Mouse (Mus musculus) urinary bladder, postnatal 25 days (tissue): Measurements from ENCODE around the gene Csf2.

ENCODE experiments used
- DNase-seq: peaks from one replicate; pipeline ENCODE4 v3.0.0; 2022; ENCODE audit warnings: low spot score

Csf2 gene

DNA sequence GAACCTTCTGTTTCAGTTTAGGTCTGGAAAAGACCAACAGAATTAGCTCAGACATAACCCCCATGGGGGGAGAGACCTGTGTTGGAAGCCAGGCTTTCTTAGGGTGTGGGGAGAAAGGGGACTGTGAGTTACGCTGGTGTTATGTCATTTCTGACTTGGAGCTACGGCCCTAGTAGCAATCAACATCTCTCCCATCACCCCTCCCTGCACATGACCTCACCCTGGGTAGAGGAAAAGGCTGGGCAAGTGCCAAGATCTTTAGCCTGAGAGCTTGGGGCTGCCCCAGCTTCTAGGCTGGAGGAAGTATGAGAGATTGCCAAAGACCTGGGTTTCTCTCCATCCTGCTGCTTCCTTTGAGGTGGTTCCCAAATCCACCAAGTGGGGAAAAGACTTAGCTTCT, 12.5 kb downstream of the Csf2 start:
- no peak for DNase-seq

DNA sequence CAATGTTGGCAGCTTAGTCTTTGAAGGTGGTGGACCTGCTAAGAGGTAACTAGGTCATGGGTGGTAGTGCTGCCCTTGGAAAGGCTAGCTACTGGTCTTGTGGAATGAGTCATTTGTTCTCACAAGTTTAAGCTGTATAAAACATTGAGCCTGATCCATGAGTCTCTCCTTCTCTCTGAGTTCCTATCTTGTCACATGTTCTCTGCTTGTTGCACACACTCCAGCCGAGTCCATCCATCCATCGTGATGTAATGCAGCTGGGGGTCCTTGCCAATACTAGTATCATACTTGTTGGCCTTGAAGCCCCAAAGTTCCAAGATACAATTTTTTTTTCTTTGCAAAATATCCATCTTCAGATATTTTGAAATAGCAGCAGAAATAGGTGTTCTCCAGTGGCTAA, 22.0 kb downstream of the Csf2 start:
- no peak for DNase-seq

GRCm38 (mm10) chr11:54224475-54224986, 24.9 kb downstream of the Csf2 start:
- DNase-seq, result no peak

DNA sequence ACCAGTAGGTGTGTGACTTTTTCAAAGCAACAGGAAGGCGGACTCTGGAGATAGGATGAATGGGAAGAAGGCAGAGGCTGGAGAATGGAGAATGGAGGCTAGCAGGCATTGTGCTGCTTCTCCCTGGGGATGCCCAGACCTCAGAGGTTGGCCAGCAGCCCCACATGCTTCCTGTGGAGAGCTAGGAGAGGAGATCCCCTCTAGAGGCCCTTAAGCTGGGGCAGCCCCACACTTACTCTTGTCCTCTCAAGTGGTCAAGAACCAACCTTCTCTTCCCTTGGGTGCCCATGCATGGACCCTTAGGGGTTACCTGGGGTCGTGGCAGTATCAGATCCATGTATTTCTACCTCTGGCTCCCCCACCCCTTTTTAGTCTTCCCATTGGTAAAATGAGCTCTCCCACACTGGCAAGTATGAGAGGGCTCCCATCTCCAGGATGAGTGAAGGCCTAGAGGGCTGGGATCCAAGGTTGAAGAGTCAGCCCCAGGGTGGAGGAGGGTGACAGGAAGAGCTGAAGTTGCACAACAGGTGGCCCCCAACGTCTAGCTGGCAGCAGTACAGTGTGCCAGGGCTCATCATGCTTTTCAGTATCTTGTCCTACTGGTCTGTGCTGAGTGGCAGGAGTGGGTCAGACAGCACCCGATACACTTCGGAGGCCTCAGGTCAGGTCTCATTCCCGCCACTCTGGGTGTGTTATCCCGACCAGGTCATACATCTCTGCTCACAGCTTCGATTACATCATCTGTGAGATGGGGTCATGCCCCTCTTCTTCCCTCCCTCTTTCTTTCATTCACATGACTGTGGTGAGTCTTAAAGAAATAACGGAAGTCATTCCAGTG, 25.6 kb downstream of the Csf2 start:
- no peak for DNase-seq

DNA sequence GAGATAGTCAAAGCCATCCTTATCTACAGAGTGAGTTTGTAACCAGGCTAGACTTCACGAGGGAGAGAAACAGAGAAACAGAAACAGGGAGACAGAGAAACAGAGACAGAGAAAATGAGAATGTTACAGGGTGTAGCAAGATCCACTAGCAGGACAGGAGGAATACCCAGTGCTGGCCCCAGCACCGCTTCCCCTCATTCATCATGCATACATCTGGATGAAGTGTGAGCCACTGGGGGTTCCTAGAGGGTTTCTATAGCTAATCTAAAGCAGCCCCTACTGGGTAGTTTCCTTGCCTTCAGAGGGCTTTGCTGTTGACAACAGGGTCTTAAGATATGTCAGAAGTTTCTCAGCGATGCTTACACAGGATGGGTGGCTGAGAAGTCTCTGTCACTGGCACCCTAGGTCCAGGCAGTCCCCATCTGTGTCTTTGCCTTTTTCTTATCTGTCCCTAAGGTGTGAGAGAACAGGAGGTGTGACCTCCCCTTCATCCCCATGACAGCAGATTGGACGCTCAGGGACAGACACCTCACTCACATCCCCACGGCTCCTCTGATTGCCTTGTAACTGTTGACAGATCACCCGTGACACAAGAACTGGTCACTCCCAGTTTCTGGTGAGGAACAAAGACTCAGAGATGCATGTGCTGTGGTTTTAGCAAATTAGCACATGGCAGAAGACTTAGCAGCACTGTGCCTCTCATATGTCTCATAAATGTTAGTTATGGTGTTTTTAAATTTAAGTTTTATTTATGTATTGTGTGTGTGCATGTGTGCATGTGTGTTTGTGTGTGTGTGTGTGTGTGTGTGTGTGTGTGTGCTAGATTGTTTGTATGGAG, 29.3 kb downstream of the Csf2 start:
- no peak for DNase-seq

GRCm38 (mm10) chr11:54219191-54219590, 30.3 kb downstream of the Csf2 start:
- DNase-seq, result no peak

DNA sequence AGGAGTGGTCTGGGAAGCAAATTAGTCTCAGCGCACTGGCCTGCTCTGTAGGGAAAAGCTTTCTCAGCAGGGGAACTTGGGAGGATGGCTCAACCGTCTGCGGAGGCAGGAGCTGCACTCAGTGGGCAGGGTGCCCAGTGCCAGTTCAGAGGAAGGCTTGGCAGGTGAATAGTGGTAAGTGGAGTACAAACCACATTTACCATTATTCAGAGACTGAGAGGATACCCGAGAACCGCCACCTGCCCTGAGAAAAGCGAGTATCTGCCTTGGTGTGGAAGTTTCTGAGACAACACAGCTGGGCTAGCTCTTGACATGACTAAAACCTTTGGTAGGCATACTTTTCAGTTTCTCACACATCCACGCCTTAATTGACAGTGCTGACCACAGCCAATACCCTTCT, 32.1 kb downstream of the Csf2 start:
- DNase-seq, result no peak

DNA sequence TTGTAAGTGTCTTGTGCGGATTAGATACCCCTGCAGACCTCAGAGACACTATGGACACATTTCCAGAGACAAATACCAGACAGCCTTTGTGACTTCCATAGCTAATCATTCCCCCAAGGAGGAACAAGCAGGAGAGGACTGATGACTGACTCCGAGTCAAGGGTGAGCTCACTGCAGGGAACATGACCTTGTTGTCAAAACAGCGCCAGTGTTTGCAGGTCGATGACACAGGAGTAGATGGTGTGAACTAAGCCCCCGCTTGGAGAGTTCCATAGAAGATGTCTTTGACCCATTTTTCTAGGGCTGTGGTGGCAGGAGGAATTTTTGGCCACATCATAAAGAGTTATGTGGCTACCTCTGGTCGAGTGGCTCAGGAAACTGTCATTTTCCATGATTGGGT, 33.4 kb downstream of the Csf2 start:
- DNase-seq, result no peak

- DNase-seq, result peak; percentile 74
Observed at GRCm38 (mm10) chr11:54214499-54215443, 34.7 kb downstream of the Csf2 start.

GRCm38 (mm10) chr11:54213631-54214030, 35.8 kb downstream of the Csf2 start:
- DNase-seq, result no peak

DNA sequence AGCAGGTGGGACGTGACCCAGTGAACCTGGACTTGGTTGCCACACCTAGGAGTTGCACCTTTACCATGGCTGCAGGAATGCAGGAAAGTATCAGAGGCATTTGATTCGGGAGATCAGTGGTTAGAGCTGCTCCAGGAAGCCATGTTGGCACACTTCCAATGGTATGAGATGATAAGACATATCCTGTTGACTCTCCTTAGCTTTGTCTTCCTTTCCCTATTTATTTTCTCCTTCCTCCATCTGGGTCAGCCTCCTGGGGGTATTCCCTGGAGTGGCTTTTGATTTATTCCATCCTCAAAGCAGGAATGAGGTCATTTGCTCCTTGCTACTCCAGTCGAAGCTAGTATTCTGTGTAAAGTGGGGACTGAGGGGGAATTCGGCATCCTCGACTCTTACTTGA, 42.5 kb downstream of the Csf2 start:
- DNase-seq, result no peak

DNA sequence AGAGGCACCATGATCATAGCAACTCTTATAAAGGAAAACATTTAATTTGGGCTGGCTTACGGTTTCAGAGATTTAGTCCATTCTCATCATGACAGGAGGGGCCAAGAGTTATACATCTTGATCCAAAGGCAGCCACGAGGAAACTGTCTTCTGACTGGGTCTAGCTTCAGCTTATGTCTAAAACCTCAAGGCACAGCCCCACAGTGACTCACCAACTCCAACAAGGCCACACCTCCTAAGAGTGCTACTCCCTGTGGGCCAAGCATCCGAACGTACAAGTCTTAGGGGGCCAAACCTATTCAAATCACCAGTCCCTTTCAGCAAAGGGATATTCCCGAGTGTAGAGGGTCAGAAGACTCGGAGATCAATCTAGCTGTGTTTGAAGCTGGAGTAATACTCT, 44.1 kb downstream of the Csf2 start:
- no peak for DNase-seq

GRCm38 (mm10) chr11:54204781-54205180, 44.7 kb downstream of the Csf2 start:
- DNase-seq, result no peak

GRCm38 (mm10) chr11:54203162-54203561, 46.3 kb downstream of the Csf2 start:
- no peak for DNase-seq

GRCm38 (mm10) chr11:54201881-54202685, 47.4 kb downstream of the Csf2 start:
- DNase-seq, result no peak

- no peak for DNase-seq
Observed at GRCm38 (mm10) chr11:54201287-54201773, 48.1 kb downstream of the Csf2 start.
